Mouse (Mus musculus) liver, embryonic 18 days (tissue): Measurements from ENCODE around the gene Oit1. TPM values are rescaled to one million over a fixed set of nuclear protein-coding genes. Genes with fewer than 3 reads are reported as not detected.

ENCODE experiments used
- polyA plus RNA-seq: library from polyadenylated mRNA; depleted of rRNA; stranded (reverse); fragments of >200 nt; gene quantifications from 2 replicates; pipeline ENCODE4 v1.2.3, GENCODE M21; 2012; rRNA removed

Oit1 gene
- polyA plus RNA-seq, result 0.02 TPM in 1 of 2 replicates, not detected in the other

GRCm38 (mm10) chr14:8378685-8379313, at the start of gene Oit1:
Gene Oit1 (minus strand): TSS chr14:8378754.

GRCm38 (mm10) chr14:8317194-8318097, 61.1 kb downstream of the Oit1 start, which contains the start of gene Fam107a:
Gene Fam107a (minus strand): TSS chr14:8318023.

Other genes starting within 250 kb of the Oit1 start
- gene Pdhb, start 205.7 kb downstream of the Oit1 start, polyA plus RNA-seq, result 91.1 and 93.2 TPM in 2 replicates
- 4.5 and 5.0 TPM in 2 replicates for gene Kctd6, start 164.6 kb downstream of the Oit1 start, polyA plus RNA-seq
- gene Acox2, start 119.4 kb downstream of the Oit1 start, polyA plus RNA-seq, result 103 and 112 TPM in 2 replicates
- 0.05 and 0.09 TPM in 2 replicates for gene Fam107a, start 60.7 kb downstream of the Oit1 start, polyA plus RNA-seq